Mouse (Mus musculus): ENCODE measurements at regions not wholly inside any gene's neighbourhood (a gene's known extent, or its start where the extent isn't known, plus 50 kb on each side); places are given as distances from the start of the nearest gene placed in this dataset.
A peak's percentile ranks its signal among the peaks of the same experiment; 100 is the strongest.

GRCm38 (mm10) chr4:40537859-40538258 lies 65.9 kb downstream of the Tmem215 start:
- no peak overlapping the region for H3K27ac ChIP-seq
- no peak overlapping the region for H3K4me3 ChIP-seq
- TF ChIP-seq CTCF (conservative IDR thresholded peaks at IDR 0.05) = no peak
- DNase-seq (ENCODE audit: low spot score in 2 of 2) = no peak

DNA sequence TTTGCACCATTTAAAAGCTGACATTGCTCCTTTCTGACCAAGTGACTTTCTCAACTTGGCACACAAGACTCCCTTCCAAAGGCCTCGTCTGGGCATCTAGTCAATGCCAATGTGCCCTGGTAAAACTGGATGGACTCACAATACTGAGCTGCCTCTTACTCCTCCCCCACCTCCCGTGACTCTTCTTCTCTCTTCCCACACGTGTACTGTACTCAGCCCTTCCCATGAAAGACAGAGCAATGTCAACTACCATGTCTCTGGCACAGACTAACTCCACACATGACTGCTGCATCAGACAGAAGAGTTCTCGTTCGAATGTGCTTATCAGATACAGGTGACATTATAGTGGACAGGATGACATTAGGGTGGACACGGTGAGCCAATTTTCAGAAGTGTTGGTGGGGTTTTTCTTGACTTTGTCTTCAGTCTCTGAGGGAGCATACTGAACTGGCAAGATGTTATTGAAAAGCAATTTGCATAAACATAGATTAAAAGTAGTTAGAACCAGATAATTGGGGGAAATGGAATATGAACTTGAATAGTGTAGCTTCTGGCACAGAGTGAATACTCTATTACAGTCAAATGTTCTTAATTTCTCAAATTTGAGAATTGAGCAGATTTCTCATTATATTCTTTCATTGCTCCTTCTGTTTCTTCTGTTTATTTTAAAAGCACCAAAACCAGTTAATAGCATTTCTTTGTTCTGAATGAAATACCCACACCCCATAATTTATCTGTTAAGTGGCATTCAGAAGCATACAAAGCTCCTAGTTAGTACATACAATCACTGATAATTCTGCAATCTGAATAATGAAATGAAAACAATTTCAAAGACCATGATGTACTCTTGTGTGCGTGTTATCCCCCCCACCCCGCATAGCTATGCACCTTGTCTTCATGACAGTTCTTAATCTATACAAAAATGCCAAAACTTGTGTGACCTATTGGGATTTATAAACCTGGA lies 71.4 kb downstream of the Tmem215 start:
- TF ChIP-seq CTCF (conservative IDR thresholded peaks at IDR 0.05) = no peak
- Histone ChIP-seq H3K4me3 (no peak overlapping the region), H3K27ac (no peak overlapping the region)

GRCm38 (mm10) chr4:40544056-40544455 lies 72.1 kb downstream of the Tmem215 start:
- H3K27ac ChIP-seq = no peak overlapping the region

More for the DNA sequence above, 71.4 kb downstream of the Tmem215 start:
- no peak for DNase-seq (ENCODE audit: low spot score in 2 of 2)

DNA sequence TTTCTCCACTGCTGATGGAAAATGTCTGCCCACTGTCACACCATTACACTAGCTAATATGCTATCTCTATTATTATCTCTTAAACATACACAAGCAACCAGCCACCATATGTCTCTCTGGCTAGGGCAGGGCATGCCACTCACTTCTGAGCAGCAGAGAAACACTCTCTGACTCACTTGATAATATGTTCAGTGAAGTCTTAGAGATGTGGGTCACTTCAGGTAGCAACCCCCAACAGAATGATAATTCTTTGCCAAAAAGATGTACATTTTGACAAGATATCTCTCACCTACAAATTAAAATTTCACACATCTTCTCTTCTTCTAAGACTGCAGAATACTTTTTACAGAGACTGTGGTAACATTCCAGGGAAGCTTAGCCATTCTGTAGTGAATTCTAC lies 72.8 kb downstream of the Tmem215 start:
- DNase-seq (ENCODE audit: low spot score in 2 of 2) = no peak
- H3K27ac ChIP-seq = no peak overlapping the region
- no peak for TF ChIP-seq CTCF (conservative IDR thresholded peaks at IDR 0.05)

More at GRCm38 (mm10) chr4:40544056-40544455, 72.1 kb downstream of the Tmem215 start:
- no peak overlapping the region for H3K4me3 ChIP-seq
- DNase-seq (ENCODE audit: low spot score in 2 of 2) = no peak
- TF ChIP-seq CTCF (conservative IDR thresholded peaks at IDR 0.05) = no peak

DNA sequence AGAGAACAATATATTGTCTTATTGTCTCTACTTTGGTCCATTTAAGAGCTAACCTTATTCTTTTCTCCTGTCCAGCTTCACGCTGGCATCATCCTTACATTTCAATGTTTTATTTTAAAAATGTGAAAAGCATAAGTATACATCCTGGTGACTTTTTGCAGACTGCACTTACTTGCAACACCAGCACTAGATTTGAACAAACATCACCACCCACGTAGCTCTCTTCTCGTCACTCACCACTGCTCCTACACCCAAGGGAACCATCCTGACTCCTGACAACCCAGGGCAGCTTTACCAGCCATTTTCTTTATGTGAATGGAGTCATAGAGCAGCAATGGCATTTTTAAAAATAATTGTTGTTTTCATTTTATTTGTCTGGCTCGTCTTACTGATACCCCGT lies 73.7 kb downstream of the Tmem215 start:
- DNase-seq (ENCODE audit: low spot score in 2 of 2) = no peak
- Histone ChIP-seq H3K27ac (no peak overlapping the region), H3K4me3 (no peak overlapping the region)
- TF ChIP-seq CTCF (conservative IDR thresholded peaks at IDR 0.05) = no peak

More for the DNA sequence above, 72.8 kb downstream of the Tmem215 start:
- H3K4me3 ChIP-seq = no peak overlapping the region

DNA sequence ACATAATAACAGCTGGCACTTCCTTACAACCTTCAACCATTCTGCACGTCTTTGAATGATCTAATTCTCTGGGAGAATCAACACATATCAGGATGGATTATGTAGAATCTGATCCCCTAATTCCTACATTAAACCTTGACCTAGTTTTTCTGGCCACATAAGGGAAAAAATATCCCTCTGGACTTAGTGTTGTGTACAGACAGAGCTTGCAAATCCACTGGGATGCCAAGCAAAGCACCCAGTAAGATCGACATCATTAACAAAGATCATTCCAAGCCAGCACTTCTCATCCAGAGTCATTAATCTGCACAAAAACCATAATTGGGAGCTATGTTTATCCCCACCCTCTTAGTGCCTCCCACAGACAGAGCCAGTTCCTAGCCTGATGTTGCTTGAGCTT lies 87.8 kb downstream of the Tmem215 start:
- no peak for TF ChIP-seq CTCF (conservative IDR thresholded peaks at IDR 0.05)
- H3K4me3 ChIP-seq = no peak overlapping the region
- DNase-seq (ENCODE audit: low spot score in 2 of 2) = no peak
- H3K27ac ChIP-seq = no peak overlapping the region

GRCm38 (mm10) chr4:40573300-40573699 lies 101.3 kb downstream of the Tmem215 start:
- H3K27ac ChIP-seq = no peak overlapping the region
- TF ChIP-seq CTCF (conservative IDR thresholded peaks at IDR 0.05) = no peak

GRCm38 (mm10) chr4:40575951-40576350 lies 104.0 kb downstream of the Tmem215 start:
- no peak for DNase-seq (ENCODE audit: low spot score in 2 of 2)
- Histone ChIP-seq H3K27ac (no peak overlapping the region), H3K4me3 (no peak overlapping the region)
- TF ChIP-seq CTCF (conservative IDR thresholded peaks at IDR 0.05) = no peak

More at GRCm38 (mm10) chr4:40573300-40573699, 101.3 kb downstream of the Tmem215 start:
- H3K4me3 ChIP-seq = no peak overlapping the region
- no peak for DNase-seq (ENCODE audit: low spot score in 2 of 2)

DNA sequence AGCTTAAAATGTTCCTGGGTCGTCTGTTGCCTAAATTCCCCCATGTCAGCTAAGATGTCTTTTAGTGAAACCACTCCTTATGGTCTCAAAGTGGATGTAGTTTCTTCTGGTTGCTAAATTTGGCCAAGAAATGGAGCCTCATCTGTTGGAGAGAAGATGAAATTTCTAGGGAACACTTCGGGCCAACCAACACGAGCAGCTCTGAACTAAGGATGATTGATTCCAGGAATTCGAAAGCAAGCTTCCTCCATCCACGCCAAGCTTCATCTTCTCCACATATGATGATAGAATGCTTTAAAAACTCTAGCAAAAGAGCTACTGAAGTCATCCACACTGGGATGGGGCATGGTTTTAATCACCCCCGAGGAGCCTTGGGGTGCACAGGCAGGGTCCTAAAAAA lies 112.5 kb downstream of the Tmem215 start:
- TF ChIP-seq CTCF (conservative IDR thresholded peaks at IDR 0.05) = no peak
- DNase-seq (ENCODE audit: low spot score in 2 of 2) = no peak
- Histone ChIP-seq H3K27ac (no peak overlapping the region), H3K4me3 (no peak overlapping the region)

- no peak overlapping the region for H3K27ac ChIP-seq
- no peak overlapping the region for H3K4me3 ChIP-seq
- TF ChIP-seq CTCF (conservative IDR thresholded peaks at IDR 0.05) = no peak
- DNase-seq (ENCODE audit: low spot score in 2 of 2) = peak in 1 of 2 experiments; percentile 7
Measured at GRCm38 (mm10) chr4:40584940-40585571, 113.1 kb downstream of the Tmem215 start.

GRCm38 (mm10) chr4:40586045-40586444 lies 114.1 kb downstream of the Tmem215 start:
- no peak for DNase-seq (ENCODE audit: low spot score in 2 of 2)
- no peak overlapping the region for H3K27ac ChIP-seq
- H3K4me3 ChIP-seq = no peak overlapping the region
- TF ChIP-seq CTCF (conservative IDR thresholded peaks at IDR 0.05) = no peak

DNA sequence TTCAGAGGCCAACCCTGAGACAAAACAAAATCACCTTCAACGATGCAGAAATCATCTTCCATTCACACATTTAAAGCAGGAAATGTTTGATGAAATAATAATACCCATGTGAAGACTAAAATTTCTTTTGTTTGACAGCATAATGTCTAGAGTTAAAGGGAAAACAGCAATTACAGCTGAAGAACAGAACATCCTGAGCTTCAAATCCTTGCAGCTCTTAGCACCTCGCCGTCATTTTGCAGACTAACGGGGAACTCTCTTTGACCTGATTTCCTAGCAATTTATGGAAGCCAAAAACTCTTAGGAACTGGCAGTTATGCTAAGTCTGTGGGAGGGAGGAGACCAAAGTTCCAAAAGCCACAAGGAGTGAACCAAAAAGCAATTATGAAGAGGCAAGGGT lies 115.3 kb downstream of the Tmem215 start:
- Histone ChIP-seq H3K4me3 (no peak overlapping the region), H3K27ac (no peak overlapping the region)
- TF ChIP-seq CTCF (conservative IDR thresholded peaks at IDR 0.05) = no peak
- DNase-seq (ENCODE audit: low spot score in 2 of 2) = no peak

DNA sequence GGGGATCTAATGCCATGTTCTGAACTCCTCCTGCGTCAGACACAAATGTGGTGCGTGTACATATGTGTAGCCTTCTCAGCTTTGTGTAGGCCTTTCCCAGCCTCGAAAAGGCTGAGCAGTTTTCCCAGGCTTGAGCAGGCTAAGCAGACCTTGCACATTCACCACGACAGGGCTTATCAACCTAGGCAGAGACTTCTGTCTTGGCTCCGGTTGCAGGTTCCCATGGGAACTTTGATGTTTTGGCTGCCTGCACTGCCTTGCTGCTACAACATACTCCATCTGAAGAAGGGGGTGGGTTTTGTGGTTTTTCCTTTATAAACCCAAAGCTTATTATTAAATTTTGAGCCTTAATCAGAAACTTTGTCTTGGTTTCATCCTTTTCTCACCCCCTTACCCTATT lies 109.2 kb downstream of the Aptx start:
- Histone ChIP-seq H3K27ac (no peak overlapping the region), H3K4me3 (no peak overlapping the region)
- no peak for DNase-seq (ENCODE audit: low spot score in 2 of 2)
- no peak for TF ChIP-seq CTCF (conservative IDR thresholded peaks at IDR 0.05)
